Mouse (Mus musculus) left cerebral cortex, postnatal 14 days (tissue): ENCODE measurements around the gene Tbc1d5. TPM values are rescaled to one million over a fixed set of nuclear protein-coding genes. Genes with fewer than 3 reads are reported as not detected.

ENCODE experiments used
- DNase-seq, 2 experiments: peaks; one replicate each; pipeline ENCODE4 v3.0.0; 2021 to 2022; ENCODE audit warnings: low spot score in 2 of 2, mixed read lengths in 1 of 2
- intact Hi-C: fragments of 180-260 bp; cut with DNase I; formaldehyde crosslinking; loops from one replicate; pipeline ENCODE4 v1.15.1; 2025
- total RNA-seq, 2 experiments: library from RNA; stranded (reverse); gene quantifications; 2 replicates each; pipeline ENCODE4 v1.2.3; 2021

Tbc1d5 gene
- total RNA-seq, 2 experiments from 2014 or later = 26.8 to 33.3 TPM

DNA sequence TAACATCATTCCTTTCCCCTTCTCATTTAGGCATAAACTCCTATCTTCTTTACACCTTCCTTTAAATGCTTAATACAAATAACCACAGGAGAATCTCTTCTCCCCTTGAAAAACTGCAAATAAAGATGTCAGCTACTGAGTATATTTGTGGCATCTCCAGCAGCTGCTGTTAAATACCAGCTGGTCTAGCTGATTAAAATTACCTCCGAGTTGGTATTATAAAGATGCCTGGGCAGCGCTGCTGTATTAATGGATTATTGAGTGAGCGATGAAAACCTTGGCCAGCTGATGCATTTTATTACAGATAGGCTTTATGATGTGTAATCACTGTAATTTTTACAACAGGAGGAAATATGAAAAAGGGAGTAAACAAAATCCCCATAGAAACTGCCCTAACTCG, 271.0 kb downstream of the Tbc1d5 start:
- DNase-seq = no peak
- intact Hi-C loops = no loop called here

DNA sequence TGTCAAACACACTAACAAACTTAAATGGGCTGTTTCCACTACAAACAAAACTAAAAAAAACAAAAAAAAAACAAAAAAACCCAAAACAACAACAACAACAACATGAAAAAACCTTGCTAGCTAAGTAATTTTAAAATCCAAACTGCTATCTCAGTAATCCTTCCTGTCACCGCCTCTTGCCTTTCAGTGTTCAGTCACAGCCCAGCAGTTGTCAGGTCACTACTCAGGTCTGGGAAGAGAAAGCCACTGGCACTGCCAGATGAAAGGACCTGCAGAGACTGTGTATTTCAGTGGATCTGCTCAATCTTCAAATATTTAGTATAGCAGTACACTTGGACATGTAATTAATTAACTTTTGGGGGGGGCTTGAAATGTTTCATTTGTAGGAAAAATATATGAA, 272.5 kb downstream of the Tbc1d5 start:
- no peak for DNase-seq
- intact Hi-C loops = no loop called here

DNA sequence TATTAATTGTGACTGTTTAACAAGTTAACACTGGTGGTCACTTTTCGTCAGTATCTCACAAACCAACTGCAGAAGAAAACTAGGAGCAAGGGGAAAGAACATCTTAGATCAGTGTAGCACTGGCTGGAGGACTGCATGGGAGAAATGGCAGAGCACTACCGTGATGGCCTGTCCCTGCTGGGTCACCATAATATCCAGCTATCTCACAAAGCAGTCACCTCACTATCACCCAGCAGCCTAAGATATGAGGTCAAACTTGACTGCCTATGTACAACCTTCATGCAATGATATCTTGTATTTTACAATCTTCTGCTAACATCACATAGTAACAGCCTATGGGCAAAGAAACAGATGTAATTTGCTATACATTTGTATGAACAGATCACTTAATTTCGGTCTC, 274.7 kb downstream of the Tbc1d5 start:
- intact Hi-C loops = no loop called here
- DNase-seq = no peak

GRCm38 (mm10) chr17:50897867-50898266, 281.3 kb downstream of the Tbc1d5 start:
- DNase-seq = no peak
- intact Hi-C loops = no loop called here

DNA sequence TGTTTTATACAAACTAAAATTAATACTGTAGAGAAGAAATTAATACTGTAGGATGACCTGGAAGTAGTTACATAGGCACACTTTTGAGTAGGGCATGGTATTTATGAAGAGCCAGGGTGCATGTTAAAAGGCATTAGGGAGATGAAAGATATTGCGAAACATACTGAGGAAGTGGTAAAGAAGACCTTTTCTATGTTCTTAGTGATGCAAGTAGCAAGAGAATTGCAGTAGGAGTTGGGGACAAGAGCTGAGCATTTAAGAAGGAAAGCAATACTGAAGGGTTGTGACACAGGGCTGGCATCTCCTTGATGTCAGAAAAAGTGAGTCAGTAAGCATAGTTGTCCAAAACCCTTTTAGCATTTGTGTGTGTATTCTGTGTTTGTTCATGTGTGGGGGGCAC, 289.7 kb downstream of the Tbc1d5 start:
- DNase-seq = no peak
- intact Hi-C loops = no loop called here

GRCm38 (mm10) chr17:50879910-50880309, 299.2 kb downstream of the Tbc1d5 start:
- intact Hi-C loops = no loop called here
- DNase-seq = no peak

DNA sequence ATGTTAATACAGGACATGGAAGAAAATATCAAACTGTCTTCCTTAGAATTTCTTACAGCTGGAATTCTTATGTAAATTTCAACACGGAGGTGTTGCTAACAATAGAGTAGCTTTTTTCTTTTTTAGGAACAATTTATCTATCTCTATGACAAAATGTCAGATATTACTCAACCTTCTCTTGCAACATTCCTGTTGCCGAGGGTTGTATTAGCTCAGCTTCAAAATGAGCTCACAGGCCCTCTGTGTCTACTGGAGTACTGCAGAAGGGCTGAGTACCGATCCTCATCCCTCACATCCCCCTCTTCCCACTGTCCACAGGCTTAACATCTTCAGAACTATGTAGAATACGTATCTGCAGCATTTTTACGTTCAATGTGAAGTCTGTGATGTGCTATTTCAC, 302.7 kb downstream of the Tbc1d5 start:
- DNase-seq = no peak
- intact Hi-C loops = no loop called here

DNA sequence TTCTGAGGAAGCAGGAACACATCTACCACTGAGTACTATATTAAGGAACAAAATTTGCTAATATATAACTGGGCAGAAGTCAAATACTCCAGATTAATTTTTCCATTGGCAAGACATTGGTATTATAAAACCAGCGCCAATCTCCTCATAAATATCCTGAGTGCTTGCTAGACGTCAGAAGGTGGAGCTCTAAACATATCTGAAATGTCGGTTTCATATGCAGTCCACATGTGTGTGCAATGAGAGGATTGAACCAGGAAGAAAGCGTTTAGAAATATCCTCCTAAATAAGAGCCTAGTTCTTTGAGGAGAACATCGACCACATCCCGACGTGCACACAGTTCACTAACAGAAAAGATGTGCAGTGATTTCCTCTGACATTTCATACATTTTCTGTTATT, 305.1 kb downstream of the Tbc1d5 start:
- intact Hi-C loops = no loop called here
- DNase-seq = peak in 1 of 2 experiments; percentile 6

GRCm38 (mm10) chr17:50872600-50872999, 306.6 kb downstream of the Tbc1d5 start:
- intact Hi-C loops = no loop called here
- DNase-seq = no peak

- no peak for DNase-seq
- intact Hi-C loops = no loop called here
Measured at GRCm38 (mm10) chr17:50867297-50867696, 311.9 kb downstream of the Tbc1d5 start.

DNA sequence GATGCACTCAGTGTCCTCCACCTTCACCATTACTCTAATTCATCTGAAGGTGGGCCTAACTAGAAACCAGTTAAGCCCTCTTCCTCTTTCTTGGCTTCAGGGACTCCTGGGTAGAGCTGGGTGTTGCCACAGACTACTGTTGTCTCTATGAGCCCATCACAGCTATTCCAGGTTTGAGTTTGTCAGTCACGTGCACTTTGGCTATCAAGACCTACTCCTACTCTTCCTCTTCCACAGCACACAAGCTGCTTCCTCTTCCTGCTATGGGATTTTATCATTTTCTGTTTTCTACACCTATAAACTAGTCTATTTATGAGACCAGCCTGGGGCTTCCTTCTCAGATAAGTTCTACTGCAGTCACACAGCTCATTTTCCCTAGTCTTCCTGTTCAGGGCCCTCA, 314.4 kb downstream of the Tbc1d5 start:
- intact Hi-C loops = no loop called here
- DNase-seq = no peak

DNA sequence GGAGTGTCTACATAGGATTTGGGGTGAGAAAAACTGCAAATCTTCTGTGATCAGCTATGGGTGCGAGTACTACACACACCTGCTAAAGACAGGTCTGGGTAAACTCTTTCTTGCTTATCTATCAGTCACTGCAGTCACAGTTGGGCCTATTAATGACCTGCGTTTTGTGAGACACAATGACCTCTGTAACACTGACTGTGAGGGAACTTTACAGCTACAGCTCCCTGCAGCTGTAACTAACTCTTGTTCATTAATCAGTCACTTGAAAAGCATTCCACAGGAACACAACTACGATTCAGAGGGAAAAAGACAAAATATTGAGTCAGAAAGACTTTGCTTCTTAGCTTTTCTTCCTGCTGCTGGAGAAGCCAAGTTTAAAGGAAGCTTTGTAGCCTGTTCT, 325.9 kb downstream of the Tbc1d5 start:
- DNase-seq = no peak
- intact Hi-C loops = no loop called here

DNA sequence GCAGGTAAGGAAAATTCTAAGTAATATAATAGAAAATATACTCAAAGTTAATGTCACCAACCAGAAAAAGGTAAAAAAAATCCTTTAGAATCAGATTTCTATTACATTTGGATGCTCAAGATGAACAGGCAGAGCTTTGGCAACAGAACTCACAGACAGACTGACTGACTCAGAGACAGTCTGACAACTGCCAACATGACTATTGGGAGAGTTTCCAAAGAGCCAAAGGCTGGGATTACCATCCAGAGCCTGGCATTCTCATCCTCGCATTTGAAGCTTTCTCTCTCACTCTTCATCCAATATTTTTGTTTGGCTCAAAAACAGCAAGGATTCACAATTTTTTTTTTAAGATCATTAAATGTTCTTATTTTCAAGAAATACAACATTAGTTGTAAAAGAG, 327.8 kb downstream of the Tbc1d5 start:
- intact Hi-C loops = no loop called here
- DNase-seq = no peak

DNA sequence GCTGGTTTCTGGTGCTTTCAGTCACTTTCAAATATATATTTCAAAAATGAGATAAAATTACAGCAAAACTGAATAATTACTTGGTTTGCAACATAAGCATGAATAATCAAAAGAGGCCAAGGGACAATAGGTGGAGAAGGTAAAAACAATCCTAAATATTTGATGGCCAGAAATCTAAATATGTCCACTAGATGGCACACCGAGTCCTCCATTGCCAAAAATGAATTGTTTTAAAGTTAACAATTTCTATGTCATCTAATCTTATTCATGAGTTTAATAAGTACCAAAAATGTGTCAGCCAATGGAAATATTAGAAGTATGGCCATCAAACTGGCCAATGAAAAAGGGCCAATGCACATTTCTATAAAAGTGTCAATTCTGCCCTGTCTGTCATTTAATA, 365.1 kb downstream of the Tbc1d5 start:
- intact Hi-C loops = loop anchor here (5.0 kb wide), 2 partner anchors 158 to 1648 kb away; no protein-coding TSS in a partner anchor
- peak in 1 of 2 experiments; percentile 21 for DNase-seq

DNA sequence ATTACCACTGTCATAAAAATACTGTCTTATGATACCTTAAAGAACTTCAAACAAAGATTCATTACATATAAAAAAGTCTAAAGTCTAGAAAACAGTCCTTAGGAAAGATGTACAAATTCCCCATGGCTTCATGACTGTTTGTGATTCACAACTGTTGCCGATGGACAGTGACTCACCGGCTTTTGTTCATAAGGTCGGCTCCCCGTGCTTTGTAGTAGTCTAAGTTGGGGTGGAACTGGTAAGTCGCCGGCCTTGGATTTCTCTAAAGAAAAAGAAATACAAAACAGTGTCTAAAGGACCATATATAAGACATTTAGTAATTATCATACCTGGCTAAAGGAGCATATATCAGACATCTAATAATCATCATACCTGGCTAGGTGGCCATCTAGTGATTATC, 365.6 kb downstream of the Tbc1d5 start:
- intact Hi-C loops = loop anchor here (5.0 kb wide), 2 partner anchors 159 to 1649 kb away; no protein-coding TSS in a partner anchor
- no peak for DNase-seq

GRCm38 (mm10) chr17:50805631-50806030, 373.5 kb downstream of the Tbc1d5 start:
- intact Hi-C loops = no loop called here
- DNase-seq = no peak

GRCm38 (mm10) chr17:50803234-50803633, 375.9 kb downstream of the Tbc1d5 start:
- intact Hi-C loops = no loop called here
- DNase-seq = peak in 1 of 2 experiments; percentile 18

GRCm38 (mm10) chr17:50802380-50802779, 376.8 kb downstream of the Tbc1d5 start:
- no peak for DNase-seq
- intact Hi-C loops = no loop called here

- peak; percentile 66 to 67 for DNase-seq
- intact Hi-C loops = loop anchor here (2.0 to 10.0 kb wide), 3 partner anchors 291 to 861 kb away; partner anchors contain the start of gene Plcl2
Measured at GRCm38 (mm10) chr17:50795445-50796095, 383.6 kb downstream of the Tbc1d5 start.

- intact Hi-C loops = loop anchor here (10.0 kb wide), 2 partner anchors 287 to 857 kb away; partner anchors contain the start of gene Plcl2
- no peak for DNase-seq
Measured at GRCm38 (mm10) chr17:50791671-50792070, 387.5 kb downstream of the Tbc1d5 start.

- intact Hi-C loops = no loop called here
- DNase-seq = no peak
Measured at GRCm38 (mm10) chr17:50788835-50789234, 390.3 kb downstream of the Tbc1d5 start.

DNA sequence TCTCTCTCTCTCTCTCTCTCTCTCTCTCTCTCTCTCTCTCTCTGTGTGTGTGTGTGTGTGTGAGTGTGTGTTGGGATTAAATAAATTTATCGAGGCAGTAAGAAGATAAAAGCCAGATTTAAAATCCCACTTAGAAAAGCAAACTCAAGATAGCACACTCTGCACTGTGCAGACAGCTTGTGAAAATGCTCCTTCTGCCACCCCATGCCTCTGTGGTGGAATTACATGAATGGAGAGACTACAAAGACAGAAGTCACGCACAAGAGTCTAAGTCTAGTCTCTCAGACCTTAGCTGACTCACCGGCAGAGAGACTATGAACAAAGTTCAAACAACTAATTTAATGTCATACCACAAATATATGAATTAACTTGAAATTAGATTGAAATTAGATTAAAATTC, 403.9 kb downstream of the Tbc1d5 start:
- intact Hi-C loops = no loop called here
- peak; percentile 54 to 62 for DNase-seq
